Mouse (Mus musculus) ES-Bruce4 (cell line): ENCODE data around the gene Rpa3.

ENCODE experiments used
- CTCF ChIP-seq: IDR thresholded peaks from one replicate; pipeline ENCODE4 v1.8.1; 2011; ENCODE audit warnings: low read depth, low read length
- EP300 ChIP-seq: IDR thresholded peaks from 2 replicates; pipeline ENCODE4 v1.6.1; 2011; ENCODE audit warnings: low read depth, low read length; ENCODE audit not compliant: insufficient read depth
- POLR2A ChIP-seq: IDR thresholded peaks from one replicate; pipeline ENCODE4 v1.8.1; 2011; ENCODE audit warnings: low read length; ENCODE audit not compliant: insufficient read depth

DNA sequence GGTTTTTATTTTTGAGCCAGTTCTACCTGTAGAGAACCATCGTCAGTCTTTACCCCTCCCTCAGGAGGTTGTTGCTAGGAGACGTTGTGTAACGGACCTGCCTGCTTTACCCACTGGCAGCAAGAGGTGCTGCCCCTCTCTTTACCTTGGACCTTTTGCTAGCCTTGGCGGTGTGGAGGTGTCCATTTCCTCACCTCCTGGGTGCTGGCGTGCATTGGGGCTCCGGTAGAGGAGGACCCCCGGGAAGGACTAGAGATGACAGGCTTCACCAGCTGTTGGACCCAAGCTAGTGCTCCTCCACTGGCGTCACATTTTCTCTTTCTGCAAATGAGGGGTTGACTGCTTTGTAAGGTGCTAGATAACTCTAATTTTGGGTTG is 683 bp upstream of the Rpa3 start:
- no peak for TF ChIP-seq POLR2A
- TF ChIP-seq CTCF, result no peak
- TF ChIP-seq EP300, result no peak
